Mouse (Mus musculus) midbrain, embryonic 10.5 days (tissue): ENCODE measurements around the gene Tmem237. TPM values are rescaled to one million over a fixed set of nuclear protein-coding genes. Genes with fewer than 3 reads are reported as not detected.
A peak's percentile ranks its signal among the peaks of the same experiment; 100 is the strongest.

Experiments
- DNase-seq: peaks from one replicate; pipeline ENCODE4 v3.0.0-alpha.2; 2017; ENCODE audit warnings: low spot score
- H3K27ac ChIP-seq: fragments of 300-500 bp; sonication (generic); replicated peaks from 2 replicates; pipeline ENCODE4 v1.5.1; 2016; ENCODE audit warnings: mild to moderate bottlenecking
- H3K27me3 ChIP-seq: fragments of 300-500 bp; sonication (generic); 2 replicates; pipeline ENCODE4 v1.6.1; 2016; ENCODE audit warnings: low read depth, mild to moderate bottlenecking; ENCODE audit not compliant: poor library complexity, severe bottlenecking
- H3K36me3 ChIP-seq: fragments of 300-500 bp; sonication (generic); 2 replicates; pipeline ENCODE4 v1.6.1; 2016; ENCODE audit warnings: mild to moderate bottlenecking, moderate library complexity
- H3K4me1 ChIP-seq: fragments of 300-500 bp; sonication (generic); 2 replicates; pipeline ENCODE4 v1.6.1; 2016
- H3K4me3 ChIP-seq: fragments of 300-500 bp; sonication (generic); 2 replicates; pipeline ENCODE4 v1.5.1; 2016; ENCODE audit warnings: mild to moderate bottlenecking, moderate library complexity
- H3K9me3 ChIP-seq: fragments of 300-500 bp; sonication (generic); replicated peaks from 2 replicates; pipeline ENCODE4 v1.6.1; 2016; ENCODE audit warnings: mild to moderate bottlenecking
- WGBS: fragments of 180-500 bp; shearing (Covaris S2); methylation state at CpG from one replicate; pipeline ENCODE4 v1.1.7; 2016; 5-methylcytosine and 5-hydroxymethylcytosine counted together
- polyA plus RNA-seq: library from polyadenylated mRNA; unstranded; fragments of >200 nt; fragmentation: Nextera tagmentation; extraction: Ambion mirVana; gene quantifications from 2 replicates; pipeline ENCODE4 v1.2.1, GENCODE M21; 2016

Gene Tmem237
- polyA plus RNA-seq, 1 experiment from 2014 or later = 52.8 TPM

DNA sequence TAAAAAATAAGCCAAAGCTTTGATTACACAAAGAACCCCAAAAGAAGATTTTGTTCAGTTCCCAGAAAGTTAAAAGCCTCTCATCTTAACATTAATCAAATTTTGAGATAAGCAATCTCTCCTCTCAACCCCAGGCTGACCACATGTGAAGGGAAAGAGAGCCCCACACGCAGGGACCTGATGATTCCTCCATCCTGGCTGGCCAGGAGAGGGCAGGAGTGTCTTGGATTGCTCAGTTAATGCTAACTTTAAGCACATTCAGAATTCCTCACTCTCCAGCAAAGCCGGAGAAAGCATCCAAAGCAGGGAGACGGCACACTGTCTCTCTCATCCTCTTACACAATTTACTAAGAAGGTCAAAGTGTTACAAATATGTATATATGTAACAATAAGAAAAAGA lies 52.2 kb downstream of the Tmem237 start:
- peak; percentile 41 for DNase-seq
- Histone ChIP-seq H3K4me3 (no peak overlapping the region), H3K9me3 (no peaks in the 10 kb centered on the region), H3K27me3 (no peaks in the 10 kb centered on the region), H3K27ac (no peak overlapping the region), H3K36me3 (no peaks in the 10 kb centered on the region), H3K4me1 (no peaks in the 10 kb centered on the region)
- WGBS = 10% methylated on average over 3 of the region's 3 CpGs

DNA sequence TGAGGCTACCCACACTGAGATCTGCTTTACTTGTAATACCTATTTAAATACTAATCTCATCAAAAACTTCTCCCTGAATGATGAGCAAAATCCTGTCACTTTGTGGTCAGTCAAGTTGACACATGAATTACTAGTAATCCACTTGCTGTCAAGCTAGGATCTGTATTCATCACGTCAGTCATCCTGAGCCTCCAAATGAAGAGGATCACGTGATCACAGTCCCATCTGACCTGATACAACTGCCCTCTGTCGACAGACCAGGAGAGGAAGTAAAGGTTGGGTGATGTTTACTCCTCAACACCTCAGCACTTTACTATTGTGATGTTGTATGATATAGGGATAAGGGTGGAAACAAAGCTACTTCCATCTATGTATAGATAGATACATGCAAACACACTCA lies 56.5 kb downstream of the Tmem237 start:
- no peak overlapping the region for H3K27ac ChIP-seq
- no peaks in the 10 kb centered on the region for H3K36me3 ChIP-seq
- WGBS = 62% methylated on average over 3 of the region's 3 CpGs
- no peaks in the 10 kb centered on the region for H3K9me3 ChIP-seq
- no peaks in the 10 kb centered on the region for H3K4me1 ChIP-seq
- DNase-seq = no peak
- H3K4me3 ChIP-seq = no peak overlapping the region
- no peaks in the 10 kb centered on the region for H3K27me3 ChIP-seq

DNA sequence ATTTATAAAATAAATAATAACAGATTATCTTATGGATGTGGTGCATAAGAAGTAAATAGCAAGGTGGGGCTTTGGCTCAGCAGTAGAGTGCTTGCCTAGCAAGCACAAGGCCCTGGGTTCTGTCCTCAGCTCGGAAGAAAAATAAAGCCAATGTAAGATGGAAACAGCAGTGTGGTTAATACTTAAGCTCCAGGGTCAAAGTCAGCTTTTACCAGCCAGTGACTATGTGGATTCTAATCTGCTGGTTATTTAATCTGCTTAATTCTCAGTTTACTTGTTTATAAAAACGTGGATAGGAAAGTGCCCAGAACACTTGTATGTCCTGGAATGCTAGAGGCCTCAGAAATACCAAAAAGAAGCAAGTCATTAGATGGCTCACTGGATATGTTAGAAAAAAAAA lies 63.3 kb downstream of the Tmem237 start:
- H3K27me3 ChIP-seq = no peaks in the 10 kb centered on the region
- H3K4me3 ChIP-seq = no peak overlapping the region
- no peak for DNase-seq
- H3K27ac ChIP-seq = no peak overlapping the region
- no peaks in the 10 kb centered on the region for H3K36me3 ChIP-seq
- H3K9me3 ChIP-seq = no peaks in the 10 kb centered on the region
- no peaks in the 10 kb centered on the region for H3K4me1 ChIP-seq
- 75% methylated on average over 2 of the region's 2 CpGs for WGBS

DNA sequence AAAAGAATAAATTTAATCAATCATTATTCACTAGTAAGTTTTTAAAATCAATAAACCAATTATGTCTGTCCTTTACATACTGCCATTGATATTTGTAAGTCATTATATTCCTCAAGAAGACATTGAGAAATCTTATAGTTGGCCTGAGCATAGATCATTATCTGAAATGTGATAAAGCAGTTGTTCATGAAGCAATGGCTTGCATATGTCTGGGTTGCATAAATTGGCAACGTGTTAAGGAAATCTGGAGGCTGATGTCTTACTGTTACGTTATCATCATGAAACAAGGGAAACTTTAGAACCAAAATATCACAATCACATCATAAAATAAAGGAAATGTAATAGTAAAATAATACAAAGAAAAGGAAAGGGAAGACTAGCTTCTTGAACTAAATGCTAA lies 68.9 kb downstream of the Tmem237 start:
- no peak overlapping the region for H3K4me3 ChIP-seq
- H3K4me1 ChIP-seq = no peaks in the 10 kb centered on the region
- no peaks in the 10 kb centered on the region for H3K36me3 ChIP-seq
- H3K27me3 ChIP-seq = no peaks in the 10 kb centered on the region
- no peak for DNase-seq
- 83% methylated on average over 2 of the region's 2 CpGs for WGBS
- H3K27ac ChIP-seq = no peak overlapping the region
- H3K9me3 ChIP-seq = no peaks in the 10 kb centered on the region

Other genes with a start within 250 kb of the Tmem237 start
- gene Trak2, start 147.0 kb downstream of the Tmem237 start, polyA plus RNA-seq = 8.9 and 11.3 TPM in 2 replicates
- gene Stradb, start 146.9 kb downstream of the Tmem237 start, polyA plus RNA-seq = 26.8 and 33.9 TPM in 2 replicates
- gene C2cd6, start 25.5 kb downstream of the Tmem237 start, polyA plus RNA-seq = not detected in 2 replicates
- gene Mpp4, start 43.0 kb upstream of the Tmem237 start, polyA plus RNA-seq = 0.25 and 0.33 TPM in 2 replicates
- gene Als2, start 116.8 kb upstream of the Tmem237 start, polyA plus RNA-seq = 14.0 and 17.1 TPM in 2 replicates
- 0.77 and 0.82 TPM in 2 replicates for gene Cdk15, start 136.5 kb upstream of the Tmem237 start, polyA plus RNA-seq